Mouse (Mus musculus): ENCODE measurements around the gene Cyp3a13. TPM values are rescaled to one million over a fixed set of nuclear protein-coding genes. Genes with fewer than 3 reads are reported as not detected.
"Not testable (repeated sequence)": the region's sequence is repeated elsewhere in the genome, so short reads cannot be mapped to it uniquely, and the experiment has no call there.

Gene Cyp3a13
- polyA plus RNA-seq (2017; shearing (Covaris generic)): not detected

DNA sequence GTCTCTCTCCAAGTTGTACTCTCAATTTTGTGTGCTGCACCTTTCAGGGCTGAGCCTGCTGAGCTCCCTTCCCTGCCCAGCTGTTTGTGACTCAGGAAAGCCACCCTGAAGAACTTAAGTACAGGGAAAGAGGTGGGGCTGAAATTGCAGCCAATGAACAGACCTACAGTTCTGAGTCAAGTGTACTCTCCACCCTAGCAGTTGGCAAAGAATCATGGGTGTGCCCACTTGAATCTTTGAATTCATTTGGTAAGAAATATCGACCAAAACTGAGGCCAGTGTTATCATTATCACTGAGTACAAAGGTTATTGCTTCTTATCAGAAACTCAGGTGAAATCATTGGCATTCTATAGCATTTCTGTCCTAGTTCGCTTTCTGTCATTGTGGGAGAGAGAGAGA lies at the start of gene Cyp3a13:
Gene Cyp3a13, minus strand, starts transcription at position 88 of the 400 bp plus-strand sequence.
- no peak for ATAC-seq

GRCm38 (mm10) chr5:137966492-137966891 lies 45.1 kb upstream of the Cyp3a13 start:
- ATAC-seq: no peak

GRCm38 (mm10) chr5:137962945-137963344 lies 41.5 kb upstream of the Cyp3a13 start, which contains the start of gene Gjc3:
TSS of gene Gjc3 (minus strand) at chr5:137963098.
- ATAC-seq: no peak

GRCm38 (mm10) chr5:137956404-137956803 lies 35.0 kb upstream of the Cyp3a13 start:
- no peak for ATAC-seq

DNA sequence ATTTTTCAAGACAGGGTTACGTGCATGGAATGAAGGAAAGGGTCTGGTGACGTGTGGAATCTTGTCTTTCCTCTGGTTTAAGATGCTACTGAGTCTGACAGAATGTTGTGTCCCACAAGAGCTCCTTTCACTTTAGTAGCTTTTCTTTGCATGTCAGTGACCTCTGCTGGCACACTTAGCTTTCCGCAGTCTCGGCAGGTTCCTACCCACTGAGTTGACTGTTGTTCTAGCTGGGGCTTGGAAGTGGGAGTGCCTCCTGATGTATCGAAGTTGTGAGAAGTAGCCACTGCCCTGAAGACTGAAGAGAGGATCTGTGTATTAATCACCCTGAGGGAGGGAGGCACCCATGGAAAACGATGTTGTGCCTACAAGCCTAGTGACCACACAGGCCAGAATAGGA lies 29.8 kb upstream of the Cyp3a13 start:
- no peak for ATAC-seq

- ATAC-seq: no peak
Measured at GRCm38 (mm10) chr5:137947303-137947702, 25.9 kb upstream of the Cyp3a13 start.

GRCm38 (mm10) chr5:137943133-137943532 lies 21.7 kb upstream of the Cyp3a13 start:
- ATAC-seq: no peak

GRCm38 (mm10) chr5:137940948-137941347 lies 19.5 kb upstream of the Cyp3a13 start:
- no peak for ATAC-seq

GRCm38 (mm10) chr5:137937238-137937637 lies 15.8 kb upstream of the Cyp3a13 start:
- no peak for ATAC-seq

GRCm38 (mm10) chr5:137936486-137936885 lies 15.1 kb upstream of the Cyp3a13 start:
- no peak for ATAC-seq

DNA sequence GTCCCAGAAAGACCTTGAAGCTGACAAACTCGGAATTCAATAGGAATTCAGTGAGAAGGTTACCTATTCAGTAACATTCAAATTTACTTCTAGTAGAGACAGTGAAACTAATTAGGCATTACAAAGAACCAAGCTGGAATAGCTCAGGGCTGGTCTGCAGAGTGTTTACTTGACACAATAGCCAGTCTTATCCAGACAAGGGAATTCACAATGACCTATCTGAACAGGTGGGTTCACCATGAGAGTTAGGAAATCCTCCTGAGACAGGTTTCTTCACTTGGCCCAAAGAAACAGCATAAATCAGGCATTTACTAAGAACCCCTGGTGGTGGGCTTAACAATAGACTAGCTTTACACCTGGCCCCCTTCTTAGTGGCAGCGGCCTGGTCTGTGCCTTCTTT lies 12.5 kb upstream of the Cyp3a13 start:
- ATAC-seq: not testable (repeated sequence)

DNA sequence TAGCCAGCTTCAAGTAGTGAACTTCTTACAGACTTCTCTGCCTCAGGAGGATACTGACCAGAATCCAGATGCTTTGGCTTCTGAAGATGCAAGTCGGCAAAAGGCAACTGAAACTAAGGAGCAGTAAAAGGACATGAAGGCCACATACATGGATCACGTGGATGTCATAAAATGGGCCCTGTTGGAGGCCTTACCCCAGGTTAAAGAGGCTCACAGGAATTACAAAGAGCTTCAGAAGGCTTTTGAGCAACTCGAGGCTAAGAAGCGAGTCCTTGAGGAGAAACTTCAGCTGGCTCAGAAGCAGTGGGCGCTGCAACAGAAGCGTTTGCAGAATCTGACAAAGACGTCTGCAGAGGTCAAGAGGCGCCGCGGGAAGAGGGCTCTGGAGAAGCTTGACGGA lies 7.0 kb upstream of the Cyp3a13 start:
- no peak for ATAC-seq

DNA sequence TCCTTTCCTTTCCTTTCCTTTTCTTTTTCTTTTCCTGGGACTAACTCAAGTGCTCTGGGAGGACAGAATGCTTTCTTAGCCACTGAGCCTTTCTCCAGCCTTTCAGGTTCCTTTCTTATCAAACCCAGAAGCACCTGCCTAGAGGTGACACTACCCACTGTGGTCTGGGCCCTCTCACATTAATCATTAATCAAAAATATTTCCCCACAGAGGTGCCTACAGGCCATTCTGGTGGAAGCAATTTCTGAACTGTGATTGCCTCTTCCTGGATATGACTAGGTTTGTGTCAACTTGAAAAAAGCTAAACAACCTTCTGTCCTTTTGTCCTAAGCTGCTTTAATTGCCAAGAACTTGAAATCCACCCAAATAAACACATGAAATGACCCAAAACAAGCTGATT lies 752 bp upstream of the Cyp3a13 start:
- ATAC-seq: no peak

GRCm38 (mm10) chr5:137915550-137915949 lies 5.9 kb downstream of the Cyp3a13 start:
- no peak for ATAC-seq

DNA sequence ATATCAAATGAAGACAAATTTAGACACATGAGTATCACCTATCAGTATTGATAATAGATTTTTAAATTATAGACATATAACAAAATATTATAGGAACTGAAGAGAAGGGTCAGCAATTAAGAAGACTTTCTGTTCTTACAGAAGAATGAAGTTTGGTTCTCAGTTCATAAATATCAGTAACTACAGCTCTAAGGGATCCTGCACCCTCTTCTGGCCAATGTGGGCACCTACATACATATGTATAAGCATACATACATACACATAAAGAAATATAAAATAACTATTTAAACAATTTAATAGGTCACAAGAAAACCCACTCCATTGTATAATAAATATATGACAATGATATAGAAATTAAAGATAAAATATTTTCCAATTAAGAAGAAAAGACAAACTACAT lies 6.9 kb downstream of the Cyp3a13 start:
- no peak for ATAC-seq

DNA sequence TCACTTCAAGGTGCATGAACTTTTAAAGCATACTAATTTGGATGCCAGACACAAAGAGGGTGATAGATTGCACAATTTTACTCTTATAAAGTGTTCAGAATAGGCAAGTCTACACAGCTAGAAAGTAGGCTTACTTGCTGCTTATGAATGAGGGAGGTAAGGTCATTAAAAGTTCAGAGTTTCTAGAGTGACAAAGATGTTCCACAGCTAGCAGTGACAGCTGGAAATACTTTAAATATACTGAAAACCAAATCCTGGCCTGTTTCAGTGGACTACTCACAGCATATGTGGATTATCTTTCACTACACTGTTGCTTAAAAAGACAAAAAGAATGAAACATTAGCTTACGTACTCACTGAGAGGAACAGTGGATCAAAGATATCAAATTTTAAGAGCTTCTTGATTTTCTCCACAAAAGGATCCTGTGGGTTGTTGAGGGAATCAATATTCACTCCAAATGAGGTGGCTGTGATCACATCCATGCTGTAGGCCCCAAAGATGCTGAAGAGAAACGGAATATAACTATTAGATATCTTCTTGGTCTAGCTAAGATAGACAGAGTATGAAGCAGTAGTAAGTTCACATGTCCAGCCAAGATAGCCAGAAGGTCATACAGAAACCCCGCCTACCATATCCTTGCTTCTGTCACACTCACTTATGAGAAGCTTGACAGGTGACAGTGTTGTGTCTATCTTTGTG lies 11.7 kb downstream of the Cyp3a13 start:
- ATAC-seq: no peak

GRCm38 (mm10) chr5:137897812-137898211 lies 23.6 kb downstream of the Cyp3a13 start:
- no peak for ATAC-seq

GRCm38 (mm10) chr5:137892954-137893353 lies 28.5 kb downstream of the Cyp3a13 start:
- ATAC-seq: no peak

DNA sequence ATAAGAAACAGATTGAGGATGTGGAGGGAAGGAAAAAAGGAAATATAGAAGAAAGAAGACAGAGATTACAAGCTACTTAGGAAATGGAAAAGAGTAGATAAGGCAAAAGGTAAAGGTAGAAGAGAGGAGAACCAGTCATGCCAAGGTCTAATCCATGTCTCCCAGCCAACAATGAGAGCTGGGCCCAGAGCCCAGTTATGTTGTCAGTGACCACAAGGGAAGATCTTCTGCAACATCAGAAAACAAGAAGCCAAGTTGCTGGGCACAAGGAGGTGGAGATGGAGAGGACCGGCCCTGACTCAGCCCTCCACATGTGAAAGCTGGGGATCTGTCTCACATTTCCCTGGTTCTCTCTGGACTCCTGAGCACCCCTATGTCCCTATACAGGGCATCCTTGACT lies 33.8 kb downstream of the Cyp3a13 start:
- no peak for ATAC-seq

DNA sequence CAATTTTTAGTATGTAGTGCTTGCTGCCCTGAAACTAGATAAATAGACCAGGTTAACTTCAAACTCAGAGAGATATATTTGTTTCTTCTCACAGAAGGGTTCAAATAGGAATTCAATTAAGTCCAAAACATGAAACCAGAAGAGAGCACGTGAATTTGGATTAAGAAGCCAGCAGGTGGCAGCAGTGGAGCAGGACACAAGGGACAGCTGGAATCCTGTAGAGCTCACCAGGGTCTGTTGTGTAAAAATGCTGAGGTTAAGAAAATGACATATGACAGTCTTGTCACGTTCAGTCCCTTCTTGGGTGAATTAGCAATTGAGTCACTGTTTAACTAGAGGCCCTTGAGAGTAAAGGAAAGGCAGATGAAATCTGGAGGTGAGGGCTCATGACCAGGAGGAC lies 35.5 kb downstream of the Cyp3a13 start:
- ATAC-seq: no peak

DNA sequence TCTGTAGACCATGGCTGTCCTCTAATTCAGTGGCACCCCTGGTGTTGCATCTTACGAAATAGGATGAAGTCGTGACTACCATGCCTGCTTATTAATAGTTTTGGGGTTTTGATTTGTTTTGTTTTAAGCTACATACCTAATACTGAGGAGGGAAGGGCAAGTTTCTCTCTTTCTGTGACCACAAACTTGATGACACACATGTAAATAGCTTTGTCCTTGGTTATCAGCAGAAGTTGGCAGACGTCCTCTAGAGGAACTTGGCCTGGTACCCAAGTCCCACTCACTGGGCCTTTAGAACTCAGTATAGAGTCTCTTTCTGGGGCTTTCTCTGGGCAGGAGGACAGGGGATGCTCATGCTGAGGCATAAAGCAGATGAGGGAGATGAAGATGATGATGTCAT lies 38.1 kb downstream of the Cyp3a13 start:
- no peak for ATAC-seq

- ATAC-seq: no peak
Measured at GRCm38 (mm10) chr5:137882922-137883321, 38.5 kb downstream of the Cyp3a13 start.

DNA sequence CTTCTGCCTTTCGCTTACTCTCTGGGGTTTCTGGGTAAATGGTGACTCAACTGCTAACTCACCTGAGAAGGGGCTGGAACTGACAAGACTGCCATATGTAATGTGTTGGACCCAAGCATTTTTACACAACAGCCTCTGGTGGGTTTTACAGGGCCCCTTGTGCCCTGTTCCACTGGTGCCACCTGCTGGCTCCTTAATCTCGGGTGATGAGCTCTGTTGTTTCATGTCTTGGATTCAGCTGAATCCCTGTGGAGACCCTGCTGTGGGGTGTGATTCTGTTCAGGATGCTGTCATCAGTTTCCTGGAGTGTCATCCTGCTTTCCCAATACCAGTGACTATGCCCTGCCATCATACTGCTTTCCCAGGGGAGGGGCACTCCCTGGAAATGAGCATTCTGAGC lies 43.6 kb downstream of the Cyp3a13 start:
- ATAC-seq: no peak

DNA sequence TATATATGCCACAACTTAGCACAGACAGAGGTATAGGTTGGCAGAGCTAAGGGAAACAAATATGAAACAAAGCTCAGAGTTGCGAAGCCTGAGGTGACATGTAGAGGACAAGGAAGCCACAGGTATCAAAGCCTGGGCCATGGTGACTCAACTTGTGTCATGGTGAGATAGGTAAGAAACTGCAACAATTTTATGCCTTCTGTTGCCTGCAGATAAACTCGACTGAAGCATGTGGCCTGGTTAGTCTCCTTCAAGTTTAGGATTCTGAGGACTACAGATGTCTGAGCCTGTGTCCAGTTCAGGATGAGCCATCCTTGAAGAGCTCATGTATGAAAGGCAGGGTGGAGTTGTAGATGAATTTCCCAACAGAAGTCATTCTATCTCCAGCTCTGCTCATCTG lies 46.4 kb downstream of the Cyp3a13 start:
- ATAC-seq: no peak

DNA sequence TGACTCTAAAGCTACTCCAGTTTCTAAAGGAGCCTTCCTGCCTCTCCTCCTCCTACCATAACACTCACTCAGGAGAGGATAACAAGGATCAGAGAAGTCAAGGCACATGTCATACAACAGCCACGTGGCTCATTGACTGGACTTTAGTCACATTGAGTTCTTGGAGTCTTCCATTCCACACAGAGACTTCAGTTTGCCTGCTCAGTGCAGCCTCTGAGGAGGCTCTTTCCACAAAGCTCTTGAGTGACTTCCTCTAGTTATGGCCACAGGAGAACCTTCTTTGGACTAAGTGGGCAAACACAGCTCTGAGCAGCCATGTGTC lies 49.1 kb downstream of the Cyp3a13 start:
- not testable (repeated sequence) for ATAC-seq

Measured in activated CD4-positive, CD25-positive, alpha-beta regulatory T cell, adult 4 months (primary cell).